Mouse (Mus musculus) splenic B cell, adult 2 months (primary cell): Measurements from ENCODE around the gene Iffo2.

Experiments used
- DNase-seq: peaks from one replicate; pipeline ENCODE4 v3.0.0-alpha.2; 2011; ENCODE audit warnings: low read depth, low spot score
- H3K27me3 ChIP-seq: 2 replicates; pipeline ENCODE4 v1.6.1; 2012; ENCODE audit warnings: mild to moderate bottlenecking, low read length, moderate library complexity, mixed read lengths; ENCODE audit not compliant: control insufficient read depth, poor library complexity, insufficient read depth, severe bottlenecking
- H3K36me3 ChIP-seq: 2 replicates; pipeline ENCODE4 v1.6.1; 2012; ENCODE audit warnings: mild to moderate bottlenecking, low read length, moderate library complexity, mixed read lengths; ENCODE audit not compliant: control insufficient read depth, poor library complexity, insufficient read depth, severe bottlenecking

Gene Iffo2

GRCm38 (mm10) chr4:139555951-139556350, 25.6 kb downstream of the Iffo2 start:
- no peaks in the 10 kb centered on the region for H3K27me3 ChIP-seq
- no peaks in the 10 kb centered on the region for H3K36me3 ChIP-seq
- no peak for DNase-seq

GRCm38 (mm10) chr4:139568361-139568760, 38.0 kb downstream of the Iffo2 start:
- no peak for DNase-seq
- no peaks in the 10 kb centered on the region for H3K27me3 ChIP-seq
- no peaks in the 10 kb centered on the region for H3K36me3 ChIP-seq

DNA sequence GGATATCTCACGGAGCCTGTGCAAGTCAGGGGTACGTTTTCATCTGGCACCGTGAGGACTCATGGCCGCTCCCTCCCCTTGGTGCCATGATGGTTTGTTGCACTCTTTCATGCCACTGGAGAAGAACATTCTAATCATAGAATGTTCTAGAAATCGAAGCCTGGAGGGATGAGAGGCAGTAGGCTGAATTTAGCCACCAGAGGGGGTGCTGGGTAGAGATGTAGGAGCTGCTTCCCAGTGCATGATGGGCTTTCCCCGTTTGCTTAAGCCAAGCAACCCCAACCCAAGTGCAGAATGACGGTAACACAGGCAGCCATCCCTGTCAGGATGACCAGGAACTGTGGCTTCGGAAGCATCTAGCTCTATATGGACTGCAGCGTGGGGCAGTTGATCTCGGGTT, 40.4 kb downstream of the Iffo2 start:
- no peaks in the 10 kb centered on the region for H3K36me3 ChIP-seq
- peak; percentile 18 for DNase-seq
- H3K27me3 ChIP-seq, result no peaks in the 10 kb centered on the region

DNA sequence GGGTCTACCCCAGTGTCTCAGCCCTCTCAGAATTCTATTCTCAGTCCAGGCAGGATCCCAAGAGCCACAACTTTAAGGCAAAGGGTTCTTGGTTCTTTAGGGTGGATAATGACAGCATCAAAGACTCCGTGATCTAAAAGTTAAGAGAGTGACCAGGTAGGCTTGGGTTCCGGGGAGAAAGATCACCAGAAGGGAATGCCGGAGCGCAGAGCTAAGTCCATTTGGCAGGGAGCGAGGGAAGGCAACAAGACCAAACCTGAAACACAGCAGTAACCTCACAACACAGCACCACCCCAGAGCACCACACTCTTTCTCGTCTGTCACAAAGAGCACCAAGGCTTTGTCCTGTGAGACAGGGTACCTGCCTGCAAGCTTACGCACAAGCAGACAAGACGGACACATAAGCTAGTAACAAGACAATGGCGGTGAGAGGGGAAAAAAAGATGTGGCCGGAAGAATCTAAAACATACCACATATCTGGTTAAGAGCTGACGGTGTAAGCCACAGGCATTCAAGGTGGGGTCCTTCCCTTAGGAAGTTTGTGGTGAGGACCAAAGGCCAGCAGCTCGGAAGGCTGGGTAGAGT, 42.7 kb downstream of the Iffo2 start:
- DNase-seq, result no peak

DNA sequence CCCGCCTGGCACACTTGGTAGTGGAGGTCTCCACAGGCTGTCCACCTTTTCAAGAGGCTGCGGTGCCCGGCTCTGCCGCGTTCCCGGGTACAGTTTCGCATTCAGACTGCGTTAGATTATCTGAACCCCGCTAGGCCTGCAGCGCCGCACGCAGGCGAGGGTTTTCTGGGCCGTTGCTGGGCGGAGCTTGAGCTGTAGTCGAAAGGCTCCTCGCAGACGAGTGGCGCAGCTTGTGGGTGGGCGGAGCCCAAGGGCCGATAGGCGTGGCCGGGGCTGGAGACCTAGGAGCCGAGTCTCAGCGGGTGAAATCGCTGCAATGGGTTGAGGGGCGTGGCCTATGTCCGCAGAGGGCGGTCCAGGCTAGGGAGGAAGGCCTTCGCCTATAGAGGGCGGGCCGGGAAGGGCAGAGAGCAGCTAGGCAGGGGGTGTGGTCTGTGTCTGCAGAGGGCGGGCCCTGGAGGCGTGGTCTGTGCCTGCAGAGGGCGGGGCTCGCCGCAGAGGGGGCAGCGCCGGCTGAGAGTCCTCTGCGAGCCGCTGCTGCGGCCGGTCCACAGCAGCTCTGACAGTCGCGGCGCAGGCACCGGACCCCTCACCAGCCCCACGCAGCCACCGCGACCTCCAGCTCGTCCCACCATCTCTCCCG, 43.9 kb downstream of the Iffo2 start:
- DNase-seq, result peak; percentile 100
- Histone ChIP-seq H3K36me3 (no peaks in the 10 kb centered on the region), H3K27me3 (no peaks in the 10 kb centered on the region; the same call in 1 of the 2 replicates)

More for the DNA sequence above, 42.7 kb downstream of the Iffo2 start:
- Histone ChIP-seq H3K27me3 (no peaks in the 10 kb centered on the region), H3K36me3 (no peaks in the 10 kb centered on the region)

DNA sequence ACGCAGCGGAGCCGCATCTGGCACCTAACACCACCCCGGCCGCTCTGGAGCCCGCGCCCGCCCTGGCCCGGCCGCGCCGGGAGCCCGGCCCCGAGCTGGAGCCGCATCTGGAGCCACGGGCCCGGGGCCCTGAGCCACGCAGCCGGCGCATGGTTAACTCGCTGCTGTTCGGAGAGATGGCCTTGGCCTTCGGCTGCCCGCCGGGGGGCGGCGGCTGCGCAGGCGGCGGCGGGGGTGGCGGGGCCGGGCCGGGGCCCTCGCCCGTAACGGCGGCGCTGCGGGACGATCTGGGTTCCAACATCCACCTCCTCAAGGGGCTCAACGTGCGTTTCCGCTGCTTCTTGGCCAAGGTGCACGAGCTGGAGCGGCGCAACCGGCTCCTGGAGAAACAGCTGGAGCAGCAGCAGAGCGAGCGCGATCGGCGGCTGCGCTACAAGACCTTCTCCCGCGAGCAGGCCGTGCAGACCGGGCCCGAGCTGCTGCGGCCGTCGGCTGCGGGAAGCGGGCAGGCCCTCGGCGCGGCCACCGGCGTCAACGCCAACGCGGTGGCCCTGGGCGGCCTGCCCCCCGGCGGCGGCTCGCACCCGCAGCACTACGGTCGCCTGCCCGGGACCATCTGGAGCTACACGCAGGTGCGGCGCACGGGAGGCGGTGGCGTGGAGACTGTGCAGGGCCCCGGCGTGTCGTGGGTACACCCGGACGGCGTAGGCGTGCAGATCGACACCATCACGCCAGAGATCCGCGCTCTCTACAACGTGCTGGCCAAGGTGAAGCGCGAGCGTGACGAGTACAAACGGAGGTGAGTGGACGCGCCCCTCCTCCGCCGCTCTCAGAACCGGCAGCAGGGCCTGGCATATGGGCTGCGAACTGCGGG, 44.7 kb downstream of the Iffo2 start:
- peak; percentile 62 for DNase-seq
- no peaks in the 10 kb centered on the region for H3K36me3 ChIP-seq
- H3K27me3 ChIP-seq, result no peaks in the 10 kb centered on the region; the same call in 1 of the 2 replicates

GRCm38 (mm10) chr4:139575673-139576003, 45.3 kb downstream of the Iffo2 start:
- no peaks in the 10 kb centered on the region; the same call in 1 of the 2 replicates for H3K27me3 ChIP-seq
- no peaks in the 10 kb centered on the region for H3K36me3 ChIP-seq
- DNase-seq, result no peak

- no peak for DNase-seq
- no peaks in the 10 kb centered on the region; the same call in 1 of the 2 replicates for H3K27me3 ChIP-seq
- no peaks in the 10 kb centered on the region for H3K36me3 ChIP-seq
Observed at GRCm38 (mm10) chr4:139576251-139576880, 46.0 kb downstream of the Iffo2 start.

DNA sequence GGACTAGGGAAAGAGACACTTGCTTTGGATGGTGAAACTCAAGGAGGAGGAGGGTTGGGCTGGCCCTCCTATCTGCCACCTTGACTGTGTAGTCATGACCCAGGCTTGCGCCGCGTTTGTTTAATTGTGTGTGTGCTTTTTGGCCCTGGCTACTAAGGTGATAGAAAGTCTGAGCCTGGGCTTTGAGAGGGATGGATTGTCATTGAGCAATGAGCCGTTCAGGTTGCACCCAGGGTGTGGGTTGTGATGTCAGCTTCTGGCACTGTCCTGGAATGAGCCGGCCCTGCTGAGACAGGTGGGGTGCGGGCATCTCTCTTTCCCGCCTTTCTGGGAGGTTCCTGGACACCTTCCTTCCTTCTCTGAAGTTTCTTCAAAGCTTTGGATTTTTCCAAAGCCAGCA, 46.7 kb downstream of the Iffo2 start:
- no peak for DNase-seq
- H3K27me3 ChIP-seq, result no peaks in the 10 kb centered on the region; the same call in 1 of the 2 replicates
- no peaks in the 10 kb centered on the region for H3K36me3 ChIP-seq

- no peak for DNase-seq
- Histone ChIP-seq H3K36me3 (no peaks in the 10 kb centered on the region), H3K27me3 (no peaks in the 10 kb centered on the region; the same call in 1 of the 2 replicates)
Observed at GRCm38 (mm10) chr4:139578389-139578788, 48.0 kb downstream of the Iffo2 start.

DNA sequence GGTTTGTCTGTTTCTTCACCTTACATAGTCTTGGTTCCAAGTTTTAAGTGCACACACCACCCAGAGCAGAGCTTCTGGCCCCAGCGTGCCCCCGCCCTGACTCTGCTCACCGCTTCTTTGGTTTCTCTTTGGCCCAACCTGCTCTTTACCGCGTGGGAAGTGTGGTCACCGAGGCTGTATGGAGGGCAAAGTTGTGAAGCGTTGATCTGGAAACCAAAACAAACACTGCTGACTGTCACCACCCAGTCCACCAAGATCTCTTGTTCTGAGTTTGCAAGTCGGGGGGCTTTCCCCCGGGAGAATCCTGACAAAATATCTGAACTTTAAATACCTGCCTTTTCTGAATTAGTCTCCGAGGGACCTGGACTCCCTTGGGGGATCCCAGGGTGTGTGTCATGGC, 48.7 kb downstream of the Iffo2 start:
- no peaks in the 10 kb centered on the region; the same call in 1 of the 2 replicates for H3K27me3 ChIP-seq
- DNase-seq, result peak; percentile 62
- no peaks in the 10 kb centered on the region for H3K36me3 ChIP-seq

- Histone ChIP-seq H3K36me3 (no peaks in the 10 kb centered on the region), H3K27me3 (no peaks in the 10 kb centered on the region; the same call in 1 of the 2 replicates)
- DNase-seq, result peak; percentile 22
Observed at GRCm38 (mm10) chr4:139579466-139579865, 49.1 kb downstream of the Iffo2 start.

GRCm38 (mm10) chr4:139580663-139581336, 50.5 kb downstream of the Iffo2 start:
- H3K27me3 ChIP-seq, result no peaks in the 10 kb centered on the region; the same call in 1 of the 2 replicates
- DNase-seq, result no peak
- no peaks in the 10 kb centered on the region for H3K36me3 ChIP-seq

DNA sequence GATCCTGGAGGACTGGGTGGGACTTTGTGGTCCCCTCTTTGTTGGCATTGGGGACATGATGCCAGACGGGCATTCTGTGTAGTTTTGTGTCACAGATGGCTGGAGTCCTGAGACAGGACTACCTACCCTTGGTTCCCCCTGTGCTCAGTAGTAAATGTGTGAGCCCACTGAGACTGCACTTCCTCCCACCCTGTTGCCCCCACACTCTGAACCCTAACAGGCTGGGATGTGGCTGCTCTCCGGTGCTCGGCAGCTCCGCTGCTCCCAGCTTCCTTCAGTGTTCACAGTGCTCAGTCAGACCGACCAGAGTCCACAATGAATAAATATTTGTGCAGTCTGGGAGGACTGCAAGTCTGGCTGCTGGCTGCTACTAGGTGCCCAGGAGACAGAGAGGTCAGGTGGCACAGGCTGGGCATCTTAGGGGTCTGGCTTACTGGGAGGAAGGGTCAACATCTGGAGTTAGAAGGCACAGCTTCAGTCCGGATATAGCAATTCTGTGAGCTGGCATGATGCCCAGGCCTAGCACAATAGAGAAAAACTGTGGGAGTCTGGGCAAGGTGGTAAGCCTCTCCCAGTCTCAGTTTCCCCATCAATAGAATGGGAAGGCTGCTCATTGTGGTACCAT, 51.2 kb downstream of the Iffo2 start:
- DNase-seq, result no peak
- H3K36me3 ChIP-seq, result no peaks in the 10 kb centered on the region

More for the DNA sequence above, 51.2 kb downstream of the Iffo2 start:
- H3K27me3 ChIP-seq, result no peaks in the 10 kb centered on the region; the same call in 1 of the 2 replicates
